Mouse (Mus musculus): ENCODE measurements around the gene Klk7.

DNA sequence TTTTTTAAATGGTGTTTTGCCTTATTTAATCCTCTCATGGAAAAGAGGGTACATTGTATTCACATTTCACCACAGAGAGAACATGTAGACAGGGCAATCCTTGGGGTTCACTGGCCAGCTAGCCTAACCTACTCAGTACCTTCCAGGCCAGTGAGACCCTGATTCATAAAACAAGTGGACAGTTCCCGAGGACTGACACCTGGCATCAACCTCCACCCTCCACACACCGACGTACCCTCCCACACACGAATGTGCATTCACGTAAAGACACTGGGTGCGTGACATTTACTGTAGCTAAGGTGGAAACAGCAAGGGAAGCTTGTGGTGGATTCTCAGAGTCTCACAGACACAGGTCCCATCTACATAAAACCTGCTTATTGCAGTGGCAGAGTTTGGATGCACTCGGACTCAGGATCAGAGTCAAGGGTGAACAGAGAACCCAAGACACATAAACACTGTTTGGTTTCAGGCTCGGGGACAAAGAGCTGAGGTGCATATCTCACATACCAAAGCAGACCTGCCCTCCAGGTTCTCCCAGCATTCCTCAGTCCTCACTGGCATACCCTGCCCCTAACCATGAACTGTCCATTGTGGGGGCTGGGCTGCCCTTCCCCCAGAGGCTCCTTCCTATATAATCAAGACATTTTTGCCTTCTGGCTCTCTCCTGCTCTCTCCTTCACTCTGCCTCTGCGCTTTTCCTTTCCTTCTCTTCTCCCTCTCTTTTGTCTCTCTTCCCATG, 43.7 kb downstream of the Klk7 start:
- TF ChIP-seq CTCF (IDR thresholded peaks at IDR 0.05; ENCODE audit: borderline replicate concordance, extremely low read depth, insufficient read depth, insufficient read length) (no peak), POLR2A (IDR thresholded peaks at IDR 0.05; ENCODE audit: borderline replicate concordance, extremely low read depth, insufficient read depth, insufficient read length, poor library complexity, severe bottlenecking) (no peak)
